Mouse (Mus musculus): Measurements from ENCODE around the gene Gm42420. TPM values are rescaled to one million over a fixed set of nuclear protein-coding genes. Genes with fewer than 3 reads are reported as not detected.

The Gm42420 gene
- total and polyA plus RNA-seq, 3 experiments = 0.66 to 2.6 (median 2.1) TPM

- Histone ChIP-seq H3K4me2 (ENCODE audit: insufficient read depth, low read depth, poor library complexity, severe bottlenecking) (peak within 1 kb of the TSS; percentile 84), H3K27me3 (replicated peaks) (no peaks in the 10 kb centered on the region), H3K4me1 (ENCODE audit: control insufficient read depth in 1 of 2, insufficient read depth in 2 of 2) (peaks cover 4 to 24% of the 10 kb centered on the region in 2 experiments; a peak in 2 of 4 replicates), H3K27ac (ENCODE audit: insufficient read depth, low read depth) (peak within 1 kb of the TSS; percentile 65), H3K9ac (ENCODE audit: insufficient read depth, low read depth) (peak within 1 kb of the TSS; percentile 79), H3K4me3 (replicated peaks in 1 of 3; ENCODE audit: low read depth in 2 of 3, low read length in 2 of 3, poor library complexity in 1 of 3) (peak within 1 kb of the TSS; percentile 80 to 93 (median 81)), H3K79me2 (replicated peaks; ENCODE audit: control insufficient read depth, extremely low read depth, insufficient read depth, poor library complexity, severe bottlenecking) (peaks cover 13% of the 10 kb centered on the region), H3K9me3 (replicated peaks; ENCODE audit: low read length) (no peaks in the 10 kb centered on the region), H3K36me3 (replicated peaks in 1 of 2; ENCODE audit: control insufficient read depth in 1 of 2, insufficient read depth in 1 of 2, low read length in 1 of 2) (peaks cover 6 to 56% of the 10 kb centered on the region in 2 experiments)
- TF ChIP-seq SIN3A (IDR thresholded peaks at IDR 0.05; ENCODE audit: low read length) = peak; percentile 77; the same call in 1 of the 2 replicates
- TF ChIP-seq MYC (IDR thresholded peaks at IDR 0.05; ENCODE audit: low read depth, low read length) = no peak
- no peak for TF ChIP-seq PAX5 (IDR thresholded peaks at IDR 0.05; ENCODE audit: low read length)
- TF ChIP-seq JUND (conservative IDR thresholded peaks at IDR 0.05; ENCODE audit: low read depth, low read length) = no peak
- TF ChIP-seq USF2 (conservative IDR thresholded peaks at IDR 0.05; ENCODE audit: low read depth, low read length) = no peak
- TF ChIP-seq ZC3H11A (IDR thresholded peaks at IDR 0.05; ENCODE audit: low read depth, low read length) = no peak
- TF ChIP-seq IRF4 (IDR thresholded peaks at IDR 0.05; ENCODE audit: low read depth, low read length) = no peak
- peak; percentile 85; the same call in 1 of the 2 replicates for TF ChIP-seq KAT2A (IDR thresholded peaks at IDR 0.05; ENCODE audit: insufficient replicate concordance, low read length)
- TF ChIP-seq MAFK (IDR thresholded peaks at IDR 0.05; ENCODE audit: insufficient replicate concordance, low read length) = no peak
- no peak for TF ChIP-seq MEF2A (IDR thresholded peaks at IDR 0.05; ENCODE audit: borderline replicate concordance, low read depth, low read length)
- TF ChIP-seq BHLHE40 (IDR thresholded peaks at IDR 0.05; ENCODE audit: low read depth, low read length) = no peak; the same call in 1 of the 2 replicates
- TF ChIP-seq MAZ (IDR thresholded peaks at IDR 0.05; ENCODE audit: low read depth, low read length) = no peak
- TF ChIP-seq TCF12 (IDR thresholded peaks at IDR 0.05; ENCODE audit: low read depth, low read length) = peak; percentile 79
- peak; percentile 88 for TF ChIP-seq NELFE (IDR thresholded peaks at IDR 0.05; ENCODE audit: low read depth, low read length)
- peak; percentile 53; the same call in 1 of the 2 replicates for TF ChIP-seq MAX (IDR thresholded peaks at IDR 0.05; ENCODE audit: low read length)
- no peak; the same call in 1 of the 2 replicates for TF ChIP-seq MXI1 (IDR thresholded peaks at IDR 0.05; ENCODE audit: low read depth, low read length)
- TF ChIP-seq NRF1 (IDR thresholded peaks at IDR 0.05; ENCODE audit: low read depth, low read length) = peak; percentile 64
- TF ChIP-seq SMC3 (IDR thresholded peaks at IDR 0.05; ENCODE audit: low read depth, low read length) = no peak
- TF ChIP-seq ETS1 (conservative IDR thresholded peaks at IDR 0.05; ENCODE audit: low read depth, low read length) = no peak
- TF ChIP-seq ZMIZ1 (IDR thresholded peaks at IDR 0.05; ENCODE audit: low read depth, low read length) = peak; percentile 71; the same call in 1 of the 2 replicates
- no peak for TF ChIP-seq ZNF384 (IDR thresholded peaks at IDR 0.05; ENCODE audit: low read depth, low read length)
- TF ChIP-seq ELF1 (IDR thresholded peaks at IDR 0.05; ENCODE audit: low read depth, low read length) = peak; percentile 74
- peak; percentile 63 for TF ChIP-seq CHD2 (IDR thresholded peaks at IDR 0.05; ENCODE audit: low read length)
- no peak for TF ChIP-seq UBTF (IDR thresholded peaks at IDR 0.05; ENCODE audit: low read depth, low read length)
- no peak for TF ChIP-seq CHD1 (IDR thresholded peaks at IDR 0.05; ENCODE audit: low read depth, low read length)
- TF ChIP-seq E2F4 (IDR thresholded peaks at IDR 0.05; ENCODE audit: insufficient replicate concordance, low read depth, low read length) = no peak
- TF ChIP-seq RAD21 (IDR thresholded peaks at IDR 0.05; ENCODE audit: low read depth, low read length) = no peak
- peak; percentile 86; the same call in 1 of the 2 replicates for TF ChIP-seq POLR2AphosphoS2 (IDR thresholded peaks at IDR 0.05; ENCODE audit: low read depth, low read length)
- TF ChIP-seq GABPA (IDR thresholded peaks at IDR 0.05; ENCODE audit: insufficient replicate concordance, low read depth, low read length) = peak; percentile 75
- TF ChIP-seq USF1 (IDR thresholded peaks at IDR 0.05; ENCODE audit: low read depth, low read length) = no peak
- no peak for TF ChIP-seq RCOR1 (conservative IDR thresholded peaks at IDR 0.05; ENCODE audit: low read depth, low read length)
- TF ChIP-seq JUN (IDR thresholded peaks at IDR 0.05; ENCODE audit: insufficient read depth, low read depth, low read length) = peak; percentile 11; the same call in 1 of the 2 replicates
- peak; percentile 90 for TF ChIP-seq POLR2A (IDR thresholded peaks at IDR 0.05; ENCODE audit: low read depth, low read length)
- TF ChIP-seq HCFC1 (IDR thresholded peaks at IDR 0.05; ENCODE audit: low read depth, low read length) = peak; percentile 93
- TF ChIP-seq CTCF (conservative IDR thresholded peaks at IDR 0.05 in 1 of 2, IDR thresholded peaks at IDR 0.05 in 1 of 2; ENCODE audit: low read depth in 2 of 2, low read length in 2 of 2) = no peak
- TF ChIP-seq EP300 (IDR thresholded peaks at IDR 0.05; ENCODE audit: low read length) = no peak
- no peak for TF ChIP-seq ZKSCAN1 (IDR thresholded peaks at IDR 0.05; ENCODE audit: borderline replicate concordance, low read depth, low read length)
- peak; percentile 66; the same call in 1 of the 2 replicates for TF ChIP-seq TBP (conservative IDR thresholded peaks at IDR 0.05; ENCODE audit: low read depth, low read length)
- dilution Hi-C loops (cut with MboI; ENCODE audit: extremely low pct_ligation_motif_present, extremely low pct_unique_long_range_greater_than_20kb, low sequenced_read_pairs) = no loop called here
- peak; percentile 94 for DNase-seq (ENCODE audit: extremely low read depth)
- in situ Hi-C loops (cut with MboI; ENCODE audit: low pct_ligation_motif_present, low pct_unique_long_range_greater_than_20kb, low sequenced_read_pairs) = no loop called here
These were observed 7.1 kb downstream of the Gm42420 start, which contains the start of gene Ndufb2 for GRCm38 (mm10) chr6:39592401-39593214. Ndufb2 (plus strand) TSS chr6:39592574.
